Mouse (Mus musculus) kidney, adult 9 months (tissue): ENCODE data around the gene Angptl1.

Source experiments
- DNase-seq: peaks from one replicate; pipeline ENCODE4 v3.0.0; 2022

Gene Angptl1

DNA sequence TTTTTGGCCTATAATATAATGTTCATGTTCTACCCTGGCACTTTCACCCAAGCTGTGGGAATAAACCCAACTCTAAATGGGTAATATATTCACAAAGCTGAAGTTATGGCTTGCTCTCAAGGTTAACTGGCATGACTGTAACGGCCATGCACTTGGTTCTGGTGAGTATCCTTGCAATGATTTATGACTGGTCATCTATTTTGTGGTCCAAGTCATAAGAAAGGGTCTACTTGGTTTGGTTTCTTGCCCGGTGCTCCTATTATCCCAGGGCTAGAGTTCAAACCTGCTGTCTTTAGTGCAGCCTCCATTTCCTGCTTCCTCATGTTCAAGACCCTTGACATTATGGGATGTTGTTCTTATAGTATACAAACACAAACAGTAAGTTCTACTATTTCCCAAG, 46.4 kb downstream of the Angptl1 start:
- peak; percentile 7 for DNase-seq

DNA sequence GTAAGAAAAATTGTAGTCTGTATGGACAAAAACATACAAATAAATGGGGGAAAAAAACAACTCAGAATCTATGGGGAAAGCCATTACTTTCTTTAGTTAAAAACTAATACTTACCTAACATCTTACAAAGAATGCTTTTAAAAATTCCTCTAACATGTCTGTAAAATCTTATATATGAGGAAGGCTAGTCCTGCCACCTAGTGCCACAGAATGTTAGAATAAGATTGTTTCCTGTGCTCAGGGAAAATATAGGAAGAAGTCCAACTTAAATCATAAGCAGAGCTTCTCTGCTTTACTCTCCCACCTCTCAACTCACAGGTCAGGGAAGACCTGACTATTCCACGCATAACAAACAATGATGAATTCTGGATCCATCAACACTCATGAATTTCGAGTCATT, 47.5 kb downstream of the Angptl1 start:
- DNase-seq: no peak

DNA sequence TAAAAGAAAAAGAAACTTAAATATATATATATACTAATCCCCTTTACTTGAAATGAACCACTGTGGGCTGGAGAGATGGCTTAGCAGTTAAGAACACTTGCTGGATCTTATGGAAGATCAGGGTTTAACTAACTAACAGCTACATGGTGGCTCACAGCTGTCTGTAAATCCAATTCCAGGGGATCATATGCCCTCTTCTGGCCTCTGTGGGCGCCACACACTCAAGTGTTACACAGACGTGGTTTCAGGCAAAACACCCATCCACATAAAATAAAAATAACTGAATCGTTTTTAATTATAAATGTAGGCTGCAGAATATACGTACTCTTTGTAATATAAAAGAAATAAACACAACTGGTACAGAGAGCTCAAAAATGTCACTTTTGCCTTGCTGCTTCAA, 50.5 kb downstream of the Angptl1 start:
- DNase-seq: peak; percentile 11

DNA sequence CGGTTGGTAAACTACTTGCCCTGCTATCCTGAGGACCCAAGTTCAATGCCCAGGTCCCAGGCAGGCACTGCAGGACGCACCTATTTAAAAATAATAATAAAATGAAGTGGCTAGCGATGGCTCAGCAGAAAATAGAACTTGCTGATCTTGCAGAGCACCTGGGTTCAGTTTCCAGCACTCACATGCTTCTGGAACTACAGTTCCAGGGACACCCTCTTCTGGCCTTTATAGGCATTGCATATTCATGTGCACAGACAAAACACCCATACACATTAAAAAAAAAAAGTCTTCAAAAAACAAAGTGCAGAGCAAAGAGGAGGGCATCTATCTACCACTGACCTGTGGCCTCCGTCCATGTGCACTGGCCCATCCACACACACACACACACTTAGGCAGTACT, 53.2 kb downstream of the Angptl1 start:
- DNase-seq: no peak

DNA sequence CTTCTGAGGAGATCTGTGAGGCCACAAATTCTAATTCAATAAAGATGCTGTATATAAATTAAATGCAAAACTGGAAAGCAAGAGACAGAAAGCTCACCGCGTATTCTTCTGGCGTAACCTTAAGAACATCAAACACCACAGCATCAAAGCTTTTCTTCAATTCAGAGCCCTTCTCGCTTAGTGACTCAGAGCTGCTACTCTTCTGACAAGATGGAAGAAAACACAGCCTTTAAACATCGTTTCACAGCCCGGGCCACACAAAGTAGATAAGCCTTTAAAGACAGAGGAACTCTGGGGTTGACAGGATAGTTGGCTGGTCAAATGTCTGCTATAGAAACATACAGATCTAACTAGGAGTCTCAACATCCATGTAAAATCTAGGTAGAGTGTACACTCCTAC, 63.3 kb downstream of the Angptl1 start:
- no peak for DNase-seq

DNA sequence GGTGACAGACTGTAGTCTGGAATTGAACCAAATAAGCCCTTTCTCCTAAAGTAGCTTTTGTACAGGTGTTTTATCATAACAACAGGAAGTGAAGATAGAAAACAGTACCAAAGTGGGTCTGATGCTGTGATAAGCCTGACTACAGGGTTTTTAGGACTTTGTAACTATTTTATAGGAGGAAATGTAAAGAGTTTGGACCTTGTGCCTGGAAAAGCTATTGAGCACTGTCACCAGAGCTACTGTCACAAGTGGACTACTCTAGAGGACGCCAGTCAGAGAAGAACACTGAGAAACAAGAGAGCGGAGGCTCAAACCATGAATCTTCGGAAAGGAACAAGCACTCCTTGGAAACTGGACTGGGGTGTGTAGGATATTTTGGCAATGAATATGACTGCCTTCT, 65.5 kb downstream of the Angptl1 start:
- DNase-seq: no peak

DNA sequence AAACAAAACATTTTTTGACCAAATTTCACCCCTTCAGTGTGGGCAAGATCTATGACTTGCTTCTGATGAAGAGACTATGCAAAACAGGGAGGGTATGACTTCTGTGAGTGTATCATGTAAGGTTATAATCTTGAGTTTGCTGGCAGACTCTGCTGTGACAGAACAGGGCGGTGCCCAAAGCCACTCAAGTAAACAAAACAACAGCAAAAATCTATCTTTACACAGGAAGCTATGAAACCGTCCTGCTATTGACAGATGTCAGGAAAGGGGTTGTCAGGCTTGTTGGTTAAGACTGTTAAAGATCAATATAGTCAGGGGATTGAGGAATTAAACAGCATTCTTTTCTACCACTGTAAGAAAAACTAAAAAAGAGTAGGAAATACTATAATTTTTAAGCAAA, 67.3 kb downstream of the Angptl1 start:
- DNase-seq: no peak

DNA sequence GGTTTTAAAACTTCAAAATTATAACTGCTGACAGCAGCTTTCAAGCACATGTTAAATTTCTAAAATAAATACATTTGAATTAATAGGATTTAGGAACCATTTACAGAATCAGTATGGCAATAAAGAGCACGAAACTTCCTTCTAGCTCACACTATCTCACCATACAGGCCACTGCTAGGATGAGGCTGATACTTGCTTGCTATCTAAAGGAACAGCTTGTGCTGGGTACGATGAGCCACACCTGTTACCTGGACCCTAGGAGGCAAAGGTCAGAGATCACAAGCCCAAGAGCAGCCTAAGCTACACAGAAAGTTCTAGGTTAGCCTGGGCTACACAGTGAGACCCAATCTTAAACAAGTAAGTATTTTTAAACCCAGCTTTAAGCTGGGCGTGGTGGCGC, 70.9 kb downstream of the Angptl1 start:
- no peak for DNase-seq

DNA sequence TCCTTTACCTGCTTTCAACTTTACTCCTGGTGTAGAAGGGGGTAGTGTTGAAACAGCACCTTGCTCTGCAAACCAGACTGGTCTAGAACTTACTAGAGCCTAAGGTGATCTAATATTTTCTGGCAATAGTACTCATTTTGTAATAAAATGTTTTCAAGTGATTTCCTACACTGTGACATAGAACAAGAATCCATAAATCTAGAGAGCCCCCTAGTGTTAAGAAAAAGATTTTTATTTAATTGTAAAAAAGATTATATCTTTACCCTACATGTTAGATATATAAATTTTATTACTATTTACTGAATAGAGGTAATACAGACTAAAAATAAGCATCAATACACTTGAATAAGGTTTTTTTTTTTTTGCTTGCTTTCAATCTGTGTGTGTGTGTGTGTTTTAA, 71.5 kb downstream of the Angptl1 start:
- no peak for DNase-seq
